Mouse (Mus musculus): ENCODE measurements around the gene Trat1. TPM values are rescaled to one million over a fixed set of nuclear protein-coding genes. Genes with fewer than 3 reads are reported as not detected.

Gene Trat1
- polyA plus RNA-seq, 1 experiment from 2014 or later, result 0.09 TPM

DNA sequence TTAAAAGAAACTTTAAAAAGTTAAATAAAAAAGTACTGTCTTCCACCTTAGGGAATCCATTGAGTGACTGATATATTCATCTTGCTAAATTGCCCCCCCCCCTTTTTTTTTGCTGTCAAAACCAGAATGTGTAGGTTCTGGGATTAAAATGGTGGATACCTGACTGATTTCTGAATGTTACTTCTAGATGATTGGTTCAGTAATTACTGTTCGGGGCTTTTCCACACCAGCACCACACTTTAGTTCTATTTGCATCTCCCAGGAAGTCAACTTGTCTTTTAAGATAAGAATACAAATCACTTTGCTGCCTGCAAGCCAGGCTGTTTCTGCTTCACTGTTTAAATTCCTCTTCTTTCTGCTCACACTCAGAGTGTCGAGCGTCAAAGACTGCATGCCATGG is 26.5 kb upstream of the Trat1 start:
- ATAC-seq, result no peak
- 81% methylated on average over 3 of the region's 3 CpGs for WGBS
- Histone ChIP-seq H3K9ac (ENCODE audit: low read depth, low read length) (no peak overlapping the region), H3K4me2 (ENCODE audit: low read length) (no peak overlapping the region), H3K9me3 (ENCODE audit: control insufficient read depth, low read length) (no peaks in the 10 kb centered on the region), H3K4me3 (ENCODE audit: low read length) (no peak overlapping the region), H3K27ac (ENCODE audit: low read depth, low read length) (no peak overlapping the region), H3K4me1 (ENCODE audit: control insufficient read depth, insufficient read depth, low read depth, low read length) (no peaks in the 10 kb centered on the region), H3K27me3 (replicated peaks; ENCODE audit: control insufficient read depth, insufficient read depth, low read length) (no peaks in the 10 kb centered on the region), H3K36me3 (ENCODE audit: control insufficient read depth, insufficient read depth, low read length) (no peaks in the 10 kb centered on the region)

DNA sequence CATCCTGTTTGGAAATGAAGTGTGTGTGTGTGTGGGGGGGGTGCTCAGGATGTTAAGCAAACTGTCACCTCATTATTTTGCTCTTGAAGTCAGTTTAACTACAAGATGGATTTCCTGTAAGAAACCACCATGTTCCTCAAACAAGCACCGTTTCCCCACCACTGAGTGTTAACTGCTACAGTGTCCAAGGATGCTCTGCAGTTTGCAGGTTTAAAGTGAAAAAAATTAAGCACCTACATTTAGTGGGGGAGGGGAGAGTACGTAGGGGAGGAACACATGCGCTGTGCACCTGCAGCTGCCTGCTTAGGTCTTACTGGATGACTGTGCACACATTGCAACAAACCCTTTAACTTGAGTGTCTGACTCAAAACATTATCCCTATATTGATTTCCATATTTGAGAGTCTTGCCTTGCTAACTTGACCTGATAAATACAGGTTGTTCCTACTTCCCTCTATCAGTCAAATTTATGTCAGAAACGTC is 16.9 kb upstream of the Trat1 start:
- Histone ChIP-seq H3K4me3 (ENCODE audit: low read length) (no peak overlapping the region), H3K36me3 (ENCODE audit: control insufficient read depth, insufficient read depth, low read length) (no peaks in the 10 kb centered on the region), H3K4me1 (ENCODE audit: control insufficient read depth, insufficient read depth, low read depth, low read length) (no peaks in the 10 kb centered on the region), H3K9ac (ENCODE audit: low read depth, low read length) (no peak overlapping the region), H3K4me2 (ENCODE audit: low read length) (no peak overlapping the region), H3K27me3 (replicated peaks; ENCODE audit: control insufficient read depth, insufficient read depth, low read length) (no peaks in the 10 kb centered on the region), H3K27ac (ENCODE audit: low read depth, low read length) (no peak overlapping the region), H3K9me3 (ENCODE audit: control insufficient read depth, low read length) (no peaks in the 10 kb centered on the region)
- ATAC-seq, result no peak
- WGBS, result 74% methylated on average over 4 of the region's 4 CpGs

DNA sequence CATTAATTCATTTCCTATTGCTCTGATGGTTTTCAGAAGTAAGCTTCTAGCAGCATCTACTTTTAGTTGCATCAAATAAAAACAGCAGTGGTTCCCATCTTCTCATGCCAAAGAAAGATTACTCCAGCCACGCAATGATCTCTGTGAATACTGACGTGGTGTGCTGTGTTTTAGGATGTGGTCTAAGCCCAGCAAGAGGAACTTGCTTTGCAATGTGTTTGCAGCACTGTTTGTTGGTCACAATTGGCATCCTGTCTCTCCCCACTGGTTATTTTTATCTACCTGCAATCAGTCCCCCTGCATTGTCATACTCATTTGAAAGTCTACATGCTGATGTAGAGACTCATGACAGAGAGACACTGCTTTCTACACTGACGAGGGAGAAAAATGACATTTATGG is 14.4 kb upstream of the Trat1 start:
- Histone ChIP-seq H3K27me3 (replicated peaks; ENCODE audit: control insufficient read depth, insufficient read depth, low read length) (no peaks in the 10 kb centered on the region), H3K27ac (ENCODE audit: low read depth, low read length) (no peak overlapping the region), H3K4me2 (ENCODE audit: low read length) (no peak overlapping the region), H3K9ac (ENCODE audit: low read depth, low read length) (no peak overlapping the region), H3K9me3 (ENCODE audit: control insufficient read depth, low read length) (no peaks in the 10 kb centered on the region), H3K4me1 (ENCODE audit: control insufficient read depth, insufficient read depth, low read depth, low read length) (no peaks in the 10 kb centered on the region), H3K4me3 (ENCODE audit: low read length) (no peak overlapping the region), H3K36me3 (ENCODE audit: control insufficient read depth, insufficient read depth, low read length) (no peaks in the 10 kb centered on the region)
- WGBS, result 81% methylated on average over 3 of the region's 3 CpGs
- no peak for ATAC-seq

- Histone ChIP-seq H3K4me1 (ENCODE audit: control insufficient read depth, insufficient read depth, low read depth, low read length) (no peaks in the 10 kb centered on the region), H3K27ac (ENCODE audit: low read depth, low read length) (no peak overlapping the region), H3K9me3 (ENCODE audit: control insufficient read depth, low read length) (no peaks in the 10 kb centered on the region), H3K27me3 (replicated peaks; ENCODE audit: control insufficient read depth, insufficient read depth, low read length) (no peaks in the 10 kb centered on the region), H3K36me3 (ENCODE audit: control insufficient read depth, insufficient read depth, low read length) (no peaks in the 10 kb centered on the region), H3K4me3 (ENCODE audit: low read length) (no peak overlapping the region), H3K4me2 (ENCODE audit: low read length) (no peak overlapping the region), H3K9ac (ENCODE audit: low read depth, low read length) (no peak overlapping the region)
- WGBS, result 68% methylated on average over 2 of the region's 2 CpGs
- ATAC-seq, result no peak
These were observed 5.4 kb upstream of the Trat1 start for GRCm38 (mm10) chr16:48777254-48777653.

DNA sequence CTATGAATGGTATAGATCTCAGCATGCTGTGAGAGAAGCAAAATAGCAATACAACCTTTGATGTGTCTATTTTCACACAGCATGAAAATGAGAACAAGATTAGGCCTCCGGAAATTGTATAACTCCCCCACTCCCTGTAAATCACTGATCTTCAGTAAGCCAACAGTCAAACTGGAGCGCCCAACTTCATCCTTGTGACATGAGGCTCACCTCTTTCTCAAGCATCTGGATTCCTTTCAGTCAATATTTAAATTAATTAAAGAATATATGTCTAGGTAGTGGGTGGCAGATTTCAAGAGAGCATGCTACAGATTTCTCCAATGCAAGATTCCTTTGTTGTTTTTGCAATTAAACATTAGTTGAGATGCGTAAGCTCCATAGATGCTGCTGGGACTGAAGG is 2.6 kb downstream of the Trat1 start:
- Histone ChIP-seq H3K4me3 (ENCODE audit: low read length) (no peak overlapping the region), H3K9ac (ENCODE audit: low read depth, low read length) (no peak overlapping the region), H3K27ac (ENCODE audit: low read depth, low read length) (no peak overlapping the region), H3K27me3 (replicated peaks; ENCODE audit: control insufficient read depth, insufficient read depth, low read length) (no peaks in the 10 kb centered on the region), H3K36me3 (ENCODE audit: control insufficient read depth, insufficient read depth, low read length) (no peaks in the 10 kb centered on the region), H3K9me3 (ENCODE audit: control insufficient read depth, low read length) (no peaks in the 10 kb centered on the region), H3K4me2 (ENCODE audit: low read length) (no peak overlapping the region), H3K4me1 (ENCODE audit: control insufficient read depth, insufficient read depth, low read depth, low read length) (no peaks in the 10 kb centered on the region)
- WGBS, result 90% methylated on average over 3 of the region's 3 CpGs
- no peak for ATAC-seq

DNA sequence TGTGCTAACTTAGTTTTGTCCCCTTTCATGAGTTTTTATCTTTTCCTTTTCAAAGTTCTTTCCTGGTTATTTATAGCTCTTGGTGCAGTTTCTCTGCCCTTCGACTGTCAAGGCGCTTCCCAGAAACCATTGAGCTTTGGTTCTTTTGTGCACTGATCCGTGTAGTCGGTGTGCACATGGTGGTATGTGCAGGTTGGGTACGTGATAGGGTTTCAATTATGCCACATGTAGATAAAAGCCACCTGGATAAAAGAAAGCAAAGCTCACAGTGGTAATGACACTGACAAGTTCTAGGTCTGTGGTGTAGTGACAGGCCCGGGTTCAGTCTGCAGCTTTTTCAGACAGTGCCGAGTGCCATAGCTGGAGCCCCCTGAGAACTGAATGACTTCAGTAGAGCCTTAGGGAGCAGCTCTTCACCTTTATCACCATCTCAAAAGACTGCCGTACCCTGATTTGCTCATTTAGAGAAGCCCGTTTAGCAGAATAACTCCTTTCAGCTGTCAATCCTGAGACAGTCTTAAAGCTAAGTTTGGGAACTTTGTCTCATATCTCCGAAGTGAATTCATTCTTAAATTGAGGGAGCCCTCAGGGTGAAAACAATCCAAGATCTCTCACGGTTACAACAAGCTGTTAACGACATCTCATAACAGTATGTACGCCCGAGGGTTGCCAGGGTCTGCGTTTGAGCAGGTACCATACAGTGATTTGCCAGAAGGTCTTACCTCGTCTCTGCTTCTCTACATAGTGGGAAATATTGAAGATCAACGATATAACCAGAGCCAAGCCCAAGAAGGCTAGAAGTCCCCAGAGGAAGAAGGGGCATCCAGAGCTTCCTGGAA is 11.0 kb downstream of the Trat1 start:
- WGBS, result 76% methylated on average over 17 of the region's 17 CpGs
- ATAC-seq, result no peak
- H3K4me1 ChIP-seq (ENCODE audit: control insufficient read depth, insufficient read depth, low read depth, low read length), result no peaks in the 10 kb centered on the region

GRCm38 (mm10) chr16:48750145-48750827 is 21.5 kb downstream of the Trat1 start:
- H3K9ac ChIP-seq (ENCODE audit: low read depth, low read length), result peak overlapping the region; percentile 29; the same call in 1 of the 2 replicates
- H3K4me3 ChIP-seq (ENCODE audit: low read length), result peak overlapping the region; percentile 31
- H3K9me3 ChIP-seq (ENCODE audit: control insufficient read depth, low read length), result no peaks in the 10 kb centered on the region
- H3K36me3 ChIP-seq (ENCODE audit: control insufficient read depth, insufficient read depth, low read length), result no peaks in the 10 kb centered on the region
- no peaks in the 10 kb centered on the region for H3K27me3 ChIP-seq (replicated peaks; ENCODE audit: control insufficient read depth, insufficient read depth, low read length)
- H3K27ac ChIP-seq (ENCODE audit: low read depth, low read length), result no peak overlapping the region
- 19% methylated on average over 26 of the region's 26 CpGs for WGBS
- ATAC-seq, result peak; percentile 75
- H3K4me1 ChIP-seq (ENCODE audit: control insufficient read depth, insufficient read depth, low read depth, low read length), result no peaks in the 10 kb centered on the region
- H3K4me2 ChIP-seq (ENCODE audit: low read length), result peak overlapping the region; percentile 60

More for the DNA sequence above, 11.0 kb downstream of the Trat1 start:
- H3K36me3 ChIP-seq (ENCODE audit: control insufficient read depth, insufficient read depth, low read length), result no peaks in the 10 kb centered on the region
- H3K4me3 ChIP-seq (ENCODE audit: low read length), result no peak overlapping the region
- no peak overlapping the region for H3K4me2 ChIP-seq (ENCODE audit: low read length)
- H3K9ac ChIP-seq (ENCODE audit: low read depth, low read length), result no peak overlapping the region
- no peaks in the 10 kb centered on the region for H3K9me3 ChIP-seq (ENCODE audit: control insufficient read depth, low read length)
- no peak overlapping the region for H3K27ac ChIP-seq (ENCODE audit: low read depth, low read length)
- H3K27me3 ChIP-seq (replicated peaks; ENCODE audit: control insufficient read depth, insufficient read depth, low read length), result no peaks in the 10 kb centered on the region

DNA sequence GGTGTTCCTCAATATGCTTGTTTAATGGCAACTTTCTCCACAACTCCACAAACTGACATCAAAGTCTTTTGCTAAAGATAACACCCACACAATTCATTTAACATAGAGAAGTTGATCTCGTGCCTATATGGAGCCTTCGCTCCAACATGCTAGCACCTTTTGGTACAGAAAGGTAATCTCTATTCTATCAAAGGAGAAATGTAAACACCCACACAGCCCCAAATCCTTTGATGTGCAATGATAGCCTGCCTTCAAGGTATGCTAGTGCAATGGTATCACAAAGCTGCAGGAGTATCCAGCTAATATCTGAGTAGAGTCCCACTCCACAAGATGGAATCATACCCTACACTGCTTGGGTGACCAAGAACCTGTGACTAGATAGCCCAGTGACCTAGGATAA is 26.4 kb downstream of the Trat1 start:
- Histone ChIP-seq H3K4me2 (ENCODE audit: low read length) (no peak overlapping the region), H3K27me3 (replicated peaks; ENCODE audit: control insufficient read depth, insufficient read depth, low read length) (no peaks in the 10 kb centered on the region), H3K27ac (ENCODE audit: low read depth, low read length) (no peak overlapping the region), H3K36me3 (ENCODE audit: control insufficient read depth, insufficient read depth, low read length) (no peaks in the 10 kb centered on the region), H3K4me3 (ENCODE audit: low read length) (no peak overlapping the region), H3K9me3 (ENCODE audit: control insufficient read depth, low read length) (no peaks in the 10 kb centered on the region), H3K9ac (ENCODE audit: low read depth, low read length) (no peak overlapping the region), H3K4me1 (ENCODE audit: control insufficient read depth, insufficient read depth, low read depth, low read length) (no peaks in the 10 kb centered on the region)
- WGBS, result 87% methylated on average over 2 of the region's 2 CpGs
- ATAC-seq, result no peak

DNA sequence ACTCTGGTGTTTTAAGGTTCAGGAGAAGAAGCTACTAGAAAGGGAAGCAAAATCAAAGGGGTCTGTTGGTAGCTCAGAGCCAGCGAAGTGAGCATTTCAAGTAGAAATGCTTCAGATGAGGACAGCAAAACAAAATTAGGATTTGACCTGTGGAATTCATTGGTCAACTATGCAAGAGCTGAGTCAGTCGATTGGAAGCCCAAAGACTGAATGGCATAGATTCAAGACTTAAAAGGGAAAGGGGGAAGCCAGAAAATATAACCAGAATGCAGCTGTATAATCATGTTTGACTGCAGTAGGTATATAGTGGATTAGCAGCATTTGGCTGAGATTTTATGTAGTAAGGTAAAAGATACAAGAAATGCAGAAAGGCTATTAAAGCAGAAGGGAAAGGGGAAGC is 26.8 kb downstream of the Trat1 start:
- H3K27me3 ChIP-seq (replicated peaks; ENCODE audit: control insufficient read depth, insufficient read depth, low read length), result no peaks in the 10 kb centered on the region
- no peak overlapping the region for H3K27ac ChIP-seq (ENCODE audit: low read depth, low read length)
- ATAC-seq, result no peak
- no peaks in the 10 kb centered on the region for H3K4me1 ChIP-seq (ENCODE audit: control insufficient read depth, insufficient read depth, low read depth, low read length)
- WGBS, result 86% methylated on average over 2 of the region's 2 CpGs
- H3K4me3 ChIP-seq (ENCODE audit: low read length), result no peak overlapping the region
- no peak overlapping the region for H3K9ac ChIP-seq (ENCODE audit: low read depth, low read length)
- H3K9me3 ChIP-seq (ENCODE audit: control insufficient read depth, low read length), result no peaks in the 10 kb centered on the region
- no peaks in the 10 kb centered on the region for H3K36me3 ChIP-seq (ENCODE audit: control insufficient read depth, insufficient read depth, low read length)
- no peak overlapping the region for H3K4me2 ChIP-seq (ENCODE audit: low read length)

Measured in hindbrain, embryonic 16.5 days (tissue).